Mouse (Mus musculus): Measurements from ENCODE around the gene Lnpep.
"Not testable (repeated sequence)": the region's sequence is repeated elsewhere in the genome, so short reads cannot be mapped to it uniquely, and the experiment has no call there.

Gene Lnpep

DNA sequence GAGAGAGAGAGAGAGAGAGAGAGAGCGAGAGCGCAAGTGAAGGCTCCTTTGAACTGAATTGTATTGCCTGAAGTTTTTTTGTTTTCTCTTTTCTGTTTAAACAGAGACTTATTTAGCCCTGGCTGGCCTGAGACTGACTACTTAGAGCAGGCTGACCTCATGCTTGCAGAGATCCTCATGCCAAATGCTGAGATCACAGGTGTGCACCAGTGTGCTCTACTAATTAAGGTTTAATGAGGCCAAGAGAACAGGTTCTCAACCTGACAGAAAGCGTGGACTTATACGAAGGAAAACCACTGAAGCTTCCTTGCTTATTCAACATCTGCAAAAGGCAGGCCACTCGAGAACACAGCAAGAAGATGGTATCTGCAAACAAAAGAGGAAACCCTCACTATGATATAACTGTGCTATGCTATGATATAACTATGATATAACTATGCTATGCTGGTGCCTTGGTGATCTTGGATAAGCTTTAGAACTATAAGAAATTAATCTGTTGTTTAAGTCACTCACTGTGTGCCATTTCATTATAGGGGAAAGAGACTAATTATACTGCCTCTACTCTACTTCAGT, 16.3 kb downstream of the Lnpep start:
- no peak for DNase-seq (ENCODE audit: low read depth)

DNA sequence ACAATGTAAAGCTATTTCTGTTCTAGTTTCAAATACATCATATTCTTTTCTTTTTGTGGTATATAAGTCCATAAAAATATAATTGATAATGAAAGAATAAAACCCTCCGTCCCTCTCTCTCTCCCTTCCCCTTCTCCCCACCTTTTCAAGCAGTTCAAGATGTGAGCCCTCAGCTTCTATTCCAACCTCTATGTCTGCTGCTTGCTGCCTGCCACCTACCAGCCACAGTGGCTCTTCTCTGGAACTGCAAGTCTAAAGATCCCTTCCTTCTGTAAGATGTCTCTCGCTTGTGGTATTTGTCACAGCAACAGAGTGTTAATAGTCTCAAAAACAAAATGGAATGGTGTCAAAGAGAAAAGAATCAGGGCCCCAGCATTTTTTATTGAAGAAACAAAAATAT, 20.3 kb downstream of the Lnpep start:
- DNase-seq (ENCODE audit: low read depth) = no peak

DNA sequence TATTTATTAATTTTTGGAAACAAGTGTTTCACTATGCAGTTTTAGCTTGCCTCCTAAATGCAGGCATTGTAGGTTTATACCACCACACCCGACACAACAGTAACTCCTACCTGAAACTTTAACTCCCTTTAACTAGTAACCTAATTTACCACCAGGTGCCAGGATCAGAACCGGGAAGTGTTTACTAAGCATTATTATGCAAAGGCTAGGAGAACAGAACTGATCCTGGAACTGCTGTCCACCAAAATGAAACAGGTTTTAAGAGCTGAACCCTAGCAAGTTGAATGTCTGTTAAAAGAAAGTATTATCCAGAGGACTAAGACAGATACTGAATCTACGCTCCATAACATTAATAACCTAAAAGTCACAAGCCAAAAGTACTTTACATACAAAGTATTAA, 21.2 kb downstream of the Lnpep start:
- no peak for DNase-seq (ENCODE audit: low read depth)

DNA sequence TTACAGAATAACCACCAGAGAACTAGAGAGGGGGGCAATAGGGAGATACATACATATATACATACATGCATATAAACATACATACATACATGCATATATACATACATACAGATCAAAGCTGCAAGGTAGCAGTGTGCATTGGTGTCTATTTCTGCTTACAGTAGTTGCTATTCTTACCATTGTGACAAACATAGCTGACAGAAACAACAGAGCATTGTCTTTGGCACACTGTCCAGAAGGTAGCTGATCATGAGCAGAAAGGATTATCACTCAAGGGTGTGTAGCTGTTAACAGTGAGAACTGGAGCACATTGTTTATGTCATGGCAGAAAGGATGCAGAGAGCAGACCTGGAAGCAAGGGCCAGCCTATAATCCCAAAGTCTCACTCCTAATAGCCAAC, 22.1 kb downstream of the Lnpep start:
- no peak for DNase-seq (ENCODE audit: low read depth)

DNA sequence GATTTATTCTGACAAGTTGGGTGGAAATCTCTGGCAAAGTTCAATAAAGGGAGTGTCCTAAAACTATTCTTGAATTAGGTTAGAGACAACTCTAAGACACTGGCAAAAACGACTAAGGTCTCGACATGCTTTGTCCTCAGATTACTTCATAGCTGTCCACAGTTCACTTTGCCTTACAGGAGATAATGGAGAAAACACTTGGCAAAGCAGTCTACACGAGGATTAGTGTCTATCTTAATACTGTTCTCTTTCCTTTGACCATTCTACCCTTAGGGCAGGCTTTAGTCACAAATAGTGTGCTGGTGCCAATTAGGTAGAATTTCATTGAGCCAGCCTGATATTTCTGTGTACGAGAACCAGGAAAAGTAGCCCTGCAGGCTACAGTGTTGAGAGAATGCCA, 22.5 kb downstream of the Lnpep start:
- no peak for DNase-seq (ENCODE audit: low read depth)

DNA sequence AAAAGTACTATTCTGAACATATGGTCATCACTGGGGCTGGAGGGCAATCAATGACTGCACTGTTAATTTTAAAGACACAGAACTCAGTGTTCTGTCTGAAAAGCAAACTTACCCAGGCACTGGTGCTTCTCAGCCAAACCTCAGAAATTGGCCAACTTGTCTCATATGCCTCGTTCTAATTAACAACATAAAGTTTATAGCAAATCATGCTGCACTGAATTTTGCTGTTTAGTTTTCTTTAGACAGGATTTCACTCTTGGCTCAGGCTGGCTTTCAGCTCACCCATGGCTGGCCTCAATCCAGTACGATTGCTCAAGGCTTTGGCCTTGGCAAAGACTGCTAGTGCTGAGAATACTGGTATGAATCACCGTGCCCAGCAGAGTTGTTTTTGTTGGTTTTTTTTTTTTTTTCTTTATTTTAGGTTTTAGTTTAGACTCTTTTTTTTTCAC, 24.0 kb downstream of the Lnpep start:
- no peak for DNase-seq (ENCODE audit: low read depth)

DNA sequence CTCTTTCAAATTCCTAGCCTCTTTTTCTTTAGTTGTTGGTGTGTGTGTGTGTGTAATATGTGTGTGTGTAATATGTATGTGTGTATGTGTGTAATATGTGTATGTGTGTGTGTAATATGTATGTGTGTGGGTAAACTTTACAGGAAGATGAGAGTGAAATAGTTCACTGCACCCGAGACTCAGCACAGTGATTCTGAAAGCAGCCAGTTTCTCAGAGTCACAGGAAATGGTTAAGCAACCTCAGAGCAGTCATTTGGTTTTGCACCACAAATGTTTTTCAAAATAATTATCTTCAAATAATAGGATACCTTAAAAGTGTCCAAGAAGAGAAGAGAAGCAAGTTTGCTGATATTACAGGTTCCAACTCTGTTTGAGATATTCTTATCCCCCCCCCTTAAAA, 24.8 kb downstream of the Lnpep start:
- no peak for DNase-seq (ENCODE audit: low read depth)

DNA sequence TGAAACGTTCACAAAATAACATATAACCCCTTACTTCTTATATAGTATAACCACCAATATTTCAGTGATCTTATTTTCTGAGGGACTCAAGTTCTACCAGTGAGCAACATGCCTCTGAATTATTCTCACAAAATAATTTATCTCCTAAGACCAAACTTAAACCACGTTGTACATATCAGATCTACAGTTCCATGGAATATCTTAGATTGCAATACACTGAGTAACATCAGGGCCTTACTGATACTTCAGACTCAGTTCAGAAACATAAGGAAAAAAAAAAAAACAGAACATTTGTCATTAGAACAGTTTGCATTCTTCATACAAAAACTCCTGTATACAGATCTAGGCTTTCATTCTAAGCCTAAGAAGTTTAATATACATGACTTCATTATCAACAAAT, 26.5 kb downstream of the Lnpep start:
- DNase-seq (ENCODE audit: low read depth) = no peak

DNA sequence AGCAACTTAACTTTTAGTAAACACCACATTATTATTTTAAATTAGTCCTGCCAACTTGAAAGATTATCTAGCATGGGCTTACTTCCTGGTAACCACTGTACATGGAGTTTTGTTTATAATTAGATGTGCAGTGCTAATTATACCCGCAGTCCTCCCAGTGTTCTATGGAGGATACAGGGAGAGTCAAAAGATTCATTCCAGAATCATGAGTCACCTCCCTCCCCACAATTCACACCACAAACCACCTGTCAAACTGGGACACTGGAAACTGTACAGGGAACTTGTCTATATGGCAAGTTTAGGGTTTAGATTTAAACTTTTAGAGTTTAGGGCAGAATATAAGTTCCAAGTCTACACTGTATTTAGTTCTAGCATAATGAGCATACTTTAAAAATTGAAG, 31.9 kb downstream of the Lnpep start:
- no peak for DNase-seq (ENCODE audit: low read depth)

DNA sequence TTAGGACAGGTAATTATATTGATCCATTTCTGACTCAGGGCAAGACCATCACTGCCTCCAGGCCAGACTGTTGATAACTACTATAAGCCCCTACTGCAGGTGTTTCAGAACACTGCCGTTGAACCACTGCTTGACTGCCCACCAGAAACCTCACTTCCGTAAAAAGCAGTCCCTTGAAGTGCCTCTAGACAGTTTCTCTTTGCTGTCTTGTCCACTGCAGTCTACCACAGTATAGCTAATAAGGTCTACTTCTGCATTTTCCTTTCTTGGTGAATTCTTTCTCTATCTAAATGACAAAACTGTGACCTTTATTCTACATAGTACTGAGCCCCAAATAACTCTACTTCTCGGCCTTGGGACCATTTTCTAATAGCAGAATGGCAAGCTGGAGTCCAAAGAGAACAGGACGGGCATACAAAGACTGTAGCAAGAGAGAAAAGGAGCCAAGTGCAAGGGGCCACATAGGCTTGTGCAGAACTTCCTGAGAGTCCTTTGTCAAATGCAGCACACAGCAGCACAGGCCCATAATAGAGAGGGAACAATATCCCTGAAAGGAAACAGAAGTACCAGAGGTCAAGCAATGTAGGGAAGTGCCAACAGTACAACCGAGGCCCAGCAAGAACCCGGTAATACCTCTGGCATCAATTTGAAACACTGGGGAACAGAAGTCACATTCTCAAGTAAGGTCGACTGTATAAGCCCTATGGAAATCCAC, 37.4 kb downstream of the Lnpep start:
- no peak for DNase-seq (ENCODE audit: low read depth)

DNA sequence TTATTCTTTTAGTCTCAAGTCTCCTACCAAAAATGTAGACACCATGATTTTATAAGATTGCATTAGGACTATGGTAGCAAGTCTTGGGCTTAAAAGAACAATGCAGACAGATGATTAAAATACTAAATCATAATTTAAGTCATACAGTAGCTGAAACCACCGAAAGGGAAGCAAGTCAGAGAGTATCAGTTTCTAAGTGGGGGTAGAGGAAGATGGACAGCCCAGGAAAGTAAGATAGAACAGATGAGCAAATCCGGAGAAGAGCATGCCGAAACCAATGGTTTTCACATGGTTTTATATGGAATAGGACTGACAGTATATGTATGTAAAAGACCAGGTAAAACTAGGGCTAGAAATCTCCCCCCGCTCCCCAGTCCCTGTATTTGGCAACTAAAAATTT, 39.7 kb downstream of the Lnpep start:
- no peak for DNase-seq (ENCODE audit: low read depth)

DNA sequence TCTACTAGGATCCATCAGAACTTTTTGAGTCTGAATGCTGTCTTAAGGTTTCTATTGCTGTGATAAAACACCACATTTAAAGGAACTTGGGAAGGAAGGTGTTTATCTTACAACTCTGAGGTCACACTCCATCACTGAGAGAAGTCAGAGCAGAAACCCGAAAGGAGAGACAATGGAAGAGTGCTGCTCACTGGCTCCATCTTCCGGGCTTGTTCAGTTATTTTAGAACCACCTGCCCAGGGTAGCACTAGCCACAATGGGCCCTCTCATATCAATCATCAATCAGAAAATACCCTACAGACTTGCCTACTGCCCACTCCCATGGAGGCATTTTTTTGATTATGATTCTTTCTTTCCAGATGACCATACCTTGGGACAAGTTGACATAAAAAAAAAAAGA, 41.0 kb downstream of the Lnpep start:
- DNase-seq (ENCODE audit: low read depth) = no peak

DNA sequence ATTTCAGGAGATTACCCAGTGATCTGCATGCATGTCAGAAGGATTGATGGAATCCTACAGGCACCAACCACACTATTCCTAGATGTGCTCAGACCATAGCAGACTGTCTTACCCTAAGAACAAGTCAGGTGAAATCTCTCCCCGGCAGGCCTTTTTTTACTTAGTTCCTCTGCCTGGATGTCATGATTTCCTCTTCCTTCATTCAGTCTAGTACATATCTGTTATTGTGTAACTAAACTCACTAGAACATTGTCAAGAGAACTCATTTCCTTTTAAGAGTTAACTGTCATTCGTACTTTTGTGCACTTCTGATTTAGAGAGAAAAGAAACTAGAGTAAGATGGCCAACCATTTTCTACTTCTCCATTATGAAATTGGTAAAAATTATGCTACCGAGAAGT, 43.6 kb downstream of the Lnpep start:
- DNase-seq (ENCODE audit: low read depth) = no peak

DNA sequence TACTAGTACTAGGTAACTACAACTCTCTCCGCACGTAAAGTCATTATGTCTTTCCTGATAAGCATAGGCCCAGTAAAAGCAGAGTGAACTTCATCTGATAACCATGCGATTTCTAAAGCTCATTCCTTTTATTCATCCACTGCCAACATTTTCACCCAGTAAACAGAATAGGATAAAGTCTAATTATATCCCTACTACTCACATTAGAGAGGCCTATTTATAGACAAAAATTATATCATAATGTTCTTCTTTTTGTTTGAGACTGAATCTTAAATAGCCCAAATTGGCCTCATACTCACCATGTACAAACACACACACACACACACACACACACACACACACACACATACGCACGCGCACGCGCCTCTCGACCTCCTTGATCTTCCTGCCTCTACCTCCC, 48.5 kb downstream of the Lnpep start:
- no peak for DNase-seq (ENCODE audit: low read depth)

DNA sequence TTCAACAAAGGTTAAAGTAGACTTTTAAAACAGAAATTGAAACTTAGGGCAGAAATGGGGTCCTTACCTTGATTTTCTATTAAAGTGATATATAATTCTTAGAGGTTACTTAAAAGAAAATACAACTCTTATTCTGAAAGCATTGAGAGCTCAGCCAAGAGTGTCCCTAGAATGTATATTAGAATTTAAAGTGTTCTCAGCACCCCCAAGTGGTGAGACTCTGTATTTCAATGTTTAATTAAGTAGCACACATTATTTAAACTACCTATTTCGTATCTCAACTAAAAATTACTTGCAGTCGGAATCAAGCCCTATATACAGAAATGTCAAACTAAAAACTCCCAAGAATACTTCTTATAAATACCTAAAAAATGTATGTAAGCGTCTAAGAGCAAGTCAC, 57.8 kb downstream of the Lnpep start:
- peak; percentile 47 for DNase-seq (ENCODE audit: low read depth)

DNA sequence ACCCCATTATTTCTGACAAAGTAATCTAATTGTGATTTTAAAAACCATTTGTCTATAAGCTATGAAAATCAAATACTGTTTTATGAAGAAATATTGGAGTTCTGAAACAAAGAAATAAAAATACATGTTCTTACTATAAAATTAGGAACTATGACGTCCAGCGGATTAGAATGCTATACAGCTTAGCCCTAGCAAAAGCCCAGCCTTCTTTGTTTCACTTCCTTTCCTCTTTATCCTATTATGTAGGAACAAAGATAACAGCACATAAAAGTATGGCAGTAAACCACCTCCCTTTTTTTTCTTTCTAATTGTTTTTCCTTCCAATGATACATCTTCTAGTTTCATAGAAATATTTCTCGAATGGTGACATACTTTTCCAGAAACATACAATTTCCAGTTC, 75.9 kb downstream of the Lnpep start:
- DNase-seq (ENCODE audit: low read depth) = no peak

DNA sequence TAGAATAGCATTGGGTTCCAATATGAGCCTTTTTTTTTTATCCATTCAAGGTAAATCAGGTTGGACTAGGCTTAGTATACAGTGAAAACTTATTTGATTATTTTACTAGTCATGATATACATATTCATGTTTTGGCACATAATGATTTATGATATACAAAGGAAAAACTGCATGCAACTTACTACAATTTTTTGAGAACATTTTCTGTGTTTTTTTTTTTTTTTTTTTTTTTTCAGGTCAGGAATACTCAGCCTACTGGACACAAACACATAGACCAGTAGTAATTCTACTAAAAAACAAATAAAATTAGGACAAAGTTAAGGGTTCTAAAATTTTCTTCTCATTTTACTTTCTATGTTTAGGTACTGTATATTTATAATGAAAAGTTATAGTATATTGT, 93.5 kb downstream of the Lnpep start:
- DNase-seq (ENCODE audit: low read depth) = no peak

DNA sequence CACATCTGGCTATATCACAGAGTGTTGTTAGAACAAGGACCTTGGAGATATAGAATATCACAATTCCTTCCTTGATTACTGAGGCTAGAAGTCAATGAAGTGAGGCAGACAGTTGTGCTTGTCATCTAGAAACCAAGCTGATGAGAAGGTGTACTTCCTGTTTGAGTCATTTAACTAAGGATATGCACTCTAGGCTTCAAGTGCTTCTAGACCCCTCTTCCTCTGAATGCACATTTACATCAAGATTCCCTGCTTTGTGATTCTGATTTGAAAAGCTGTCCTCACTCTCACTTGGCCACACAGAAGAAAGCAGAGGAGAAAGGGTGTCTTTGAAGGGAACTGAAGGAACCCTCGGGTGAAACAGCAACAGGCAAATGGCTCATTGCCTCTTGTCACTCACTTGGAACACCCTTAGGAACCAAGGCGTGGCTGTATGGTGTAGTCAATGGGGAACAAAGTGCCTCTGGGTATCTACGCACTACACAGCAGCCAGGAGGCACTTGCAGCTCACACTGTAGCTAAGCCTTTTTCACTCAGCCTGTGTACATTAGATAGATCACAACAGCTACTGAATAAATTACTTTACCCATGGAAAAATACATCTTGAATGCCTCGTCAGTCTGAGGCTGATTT, 108.3 kb downstream of the Lnpep start:
- DNase-seq (ENCODE audit: low read depth) = no peak

DNA sequence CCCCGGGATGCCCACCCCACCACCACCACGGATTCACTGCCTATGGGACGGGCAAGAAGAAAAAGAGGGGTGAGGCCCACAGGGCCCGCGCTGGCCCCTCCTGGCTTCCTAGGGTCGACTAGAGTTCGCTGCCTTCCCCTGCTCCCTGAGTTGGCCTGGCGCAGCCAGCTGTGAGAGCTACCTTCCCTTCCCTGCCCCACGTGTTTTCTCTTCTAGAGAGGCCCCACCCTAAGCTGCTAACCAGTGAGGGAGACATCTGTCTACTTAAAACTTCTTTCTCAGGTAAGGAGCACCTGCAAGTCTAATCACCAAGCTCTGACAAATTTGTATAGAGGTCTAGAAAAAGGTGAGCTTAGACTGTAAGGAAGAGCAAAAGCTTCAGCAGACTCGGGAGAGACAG, 118.2 kb downstream of the Lnpep start:
- DNase-seq (ENCODE audit: low read depth) = no peak

DNA sequence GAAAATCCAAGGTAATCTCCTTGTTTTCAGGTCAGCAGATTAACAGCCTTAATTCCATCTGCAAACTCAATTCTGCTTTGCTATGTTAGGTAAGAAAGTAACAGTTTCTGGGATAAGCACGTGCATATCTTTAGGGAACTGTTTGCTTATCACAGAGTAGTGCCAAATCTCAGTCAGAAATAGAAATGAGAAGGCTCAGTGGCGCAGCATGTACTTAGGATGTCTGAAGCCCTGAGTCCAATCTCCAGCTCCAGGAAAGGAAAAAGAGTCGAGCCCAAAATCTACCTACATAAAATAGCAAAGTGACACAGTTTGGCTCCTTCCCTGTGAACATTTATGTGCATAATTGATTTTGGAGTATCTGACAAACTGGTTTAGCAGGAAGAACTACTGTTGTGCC, 125.6 kb downstream of the Lnpep start:
- no peak for DNase-seq (ENCODE audit: low read depth)

DNA sequence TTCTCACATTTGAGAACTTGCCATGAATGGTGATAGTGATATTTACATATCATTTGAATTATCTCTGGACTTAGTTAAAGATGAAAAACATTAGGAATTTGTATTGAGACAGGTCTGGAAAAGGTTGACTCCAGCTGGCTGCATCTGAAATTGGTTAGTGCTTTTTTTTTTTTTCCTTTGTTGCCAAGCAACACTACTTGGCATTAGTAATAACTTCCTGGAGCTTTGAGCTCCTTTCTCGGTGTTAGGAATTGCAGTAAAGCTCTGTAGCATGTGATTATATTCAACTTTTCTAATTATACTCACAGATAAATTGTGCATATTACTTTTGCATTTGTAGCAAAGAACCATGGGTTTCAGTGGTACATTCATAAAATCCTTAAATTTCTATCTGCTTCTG, 126.0 kb downstream of the Lnpep start:
- no peak for DNase-seq (ENCODE audit: low read depth)

DNA sequence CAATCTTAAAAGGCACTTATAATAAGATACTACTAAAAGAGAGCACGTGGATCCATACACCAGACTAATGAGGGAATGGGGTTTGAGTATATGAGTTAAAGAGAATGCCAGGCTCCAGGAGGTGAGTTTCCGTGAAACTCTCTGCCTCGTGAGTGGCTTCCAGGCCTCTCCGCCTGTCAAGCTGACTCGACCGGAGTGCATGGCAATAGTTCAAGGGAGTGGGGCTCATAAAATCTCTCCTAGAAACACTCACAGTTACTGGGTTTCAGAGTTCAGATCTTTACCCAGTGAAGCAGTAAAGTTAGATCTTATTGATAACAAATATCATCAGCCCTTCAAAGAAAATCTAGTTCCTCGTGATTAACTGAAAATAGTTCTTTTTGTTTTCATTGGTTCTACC, 128.1 kb downstream of the Lnpep start:
- DNase-seq (ENCODE audit: low read depth) = no peak

DNA sequence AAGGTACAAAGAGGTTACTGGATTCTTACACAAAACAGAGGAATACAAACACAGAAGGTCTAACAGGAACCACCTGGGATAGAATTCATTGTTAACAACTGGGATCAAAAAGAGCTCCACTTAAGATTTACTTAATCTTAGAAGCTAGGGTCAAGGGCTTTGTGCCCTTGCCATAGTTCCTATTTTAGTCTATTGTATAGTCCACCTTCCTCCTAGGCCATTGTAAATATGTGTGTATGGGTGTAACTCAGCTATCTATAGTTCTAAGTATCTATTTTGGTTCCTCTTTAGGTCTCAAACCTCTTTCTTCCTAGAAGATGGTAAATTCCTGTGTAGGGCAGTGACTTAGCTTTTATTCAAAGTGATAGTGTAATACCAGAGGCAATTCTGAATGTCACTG, 128.6 kb downstream of the Lnpep start:
- DNase-seq (ENCODE audit: low read depth) = not testable (repeated sequence)

DNA sequence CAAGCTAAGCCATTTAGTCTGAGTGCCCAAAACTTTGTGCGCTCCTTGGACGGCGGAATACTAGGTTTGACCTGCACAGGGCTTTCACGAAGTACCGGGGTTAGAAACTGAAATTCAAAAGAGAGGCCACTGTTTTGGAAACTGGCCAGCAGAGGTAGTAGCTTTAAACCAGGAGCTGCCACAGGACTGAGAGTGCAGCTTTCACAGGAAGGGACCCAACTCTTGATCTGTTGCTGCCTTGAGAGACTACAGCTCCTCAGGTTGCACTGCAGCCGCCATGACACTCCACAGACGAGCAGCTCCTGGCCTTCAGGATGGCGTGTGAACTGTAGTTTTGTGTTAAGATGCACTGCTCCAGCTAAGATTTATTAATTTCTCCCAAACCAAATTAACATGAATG, 132.7 kb downstream of the Lnpep start:
- no peak for DNase-seq (ENCODE audit: low read depth)
